In the genomic region with DNA sequence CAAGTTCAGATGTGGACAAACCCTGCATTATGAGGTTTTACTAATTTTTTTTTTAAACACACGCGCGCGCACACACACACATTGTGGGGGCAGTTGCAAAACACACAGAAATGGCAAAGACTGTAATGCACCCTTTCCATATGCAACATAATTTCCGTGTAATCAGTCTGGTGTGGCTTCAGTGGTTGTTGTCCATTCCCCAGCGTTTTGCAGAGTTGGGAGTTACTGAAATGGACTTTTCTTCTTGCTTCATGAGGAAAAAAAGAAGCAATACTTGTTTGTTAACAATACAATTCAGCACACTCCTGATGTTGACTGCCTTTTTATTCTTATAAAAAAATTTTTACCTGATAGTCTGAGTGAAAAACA, we compare ENCODE assay signal across 12 mouse cellular contexts. TPM values are rescaled to one million over a fixed set of nuclear protein-coding genes. Genes with fewer than 3 reads are reported as not detected.
DNase-seq lines count a peak whose midpoint lies in the region; ATAC-seq and TF ChIP-seq lines count a peak whose summit lies in the region.
"Had no signal": no experiment of that assay in that cellular context is flagged by ENCODE, and none has a peak within 500 bp of the region (broad histone marks: within the 10 kb centered on the region; RNA-seq: fewer than 3 reads in every experiment).

No protein-coding gene starts in this region.

- ATAC-seq in heart, embryonic 15.5 days (replicated peaks; ENCODE audit: insufficient number of reproducible peaks, insufficient read depth, low FRiP score, low read depth) = no peak

- peak overlapping the region; percentile 82 for H3K4me2 ChIP-seq in heart, embryonic 15.5 days

- peak overlapping the region; percentile 46 for H3K4me3 ChIP-seq in heart, embryonic 15.5 days
- peak overlapping the region; percentile 59 for H3K4me3 ChIP-seq in bone marrow macrophage, adult 2 months (ENCODE audit: insufficient read depth, low read length)
- H3K4me3 ChIP-seq in hindbrain, embryonic 10.5 days = peak overlapping the region; percentile 63
- peak overlapping the region; percentile 60 for H3K4me3 ChIP-seq in midbrain, embryonic 10.5 days

- no peaks in the 10 kb centered on the region for H3K9me3 ChIP-seq in heart, embryonic 15.5 days (replicated peaks)
- H3K9me3 ChIP-seq in hindbrain, embryonic 10.5 days = no peaks in the 10 kb centered on the region
- H3K9me3 ChIP-seq in midbrain, embryonic 10.5 days (replicated peaks) = no peaks in the 10 kb centered on the region
- H3K9me3 ChIP-seq: megakaryocyte, embryonic 14.5 days had no signal

- peaks cover 4% of the 10 kb centered on the region for H3K27me3 ChIP-seq in heart, embryonic 15.5 days
- peaks cover 19% of the 10 kb centered on the region for H3K27me3 ChIP-seq in hindbrain, embryonic 10.5 days (ENCODE audit: insufficient read depth, poor library complexity, severe bottlenecking)
- peaks cover 36% of the 10 kb centered on the region for H3K27me3 ChIP-seq in midbrain, embryonic 10.5 days (ENCODE audit: low read depth, poor library complexity, severe bottlenecking)
- H3K27me3 ChIP-seq: CH12.LX had no signal

- no peaks in the 10 kb centered on the region for H3K36me3 ChIP-seq in heart, embryonic 15.5 days
- no peaks in the 10 kb centered on the region for H3K36me3 ChIP-seq in hindbrain, embryonic 10.5 days
- no peaks in the 10 kb centered on the region for H3K36me3 ChIP-seq in midbrain, embryonic 10.5 days

- H3K27ac ChIP-seq in heart, embryonic 15.5 days = no peak overlapping the region
- no peak overlapping the region for H3K27ac ChIP-seq in bone marrow macrophage, adult 2 months (ENCODE audit: insufficient read depth, low read depth, low read length)
- H3K27ac ChIP-seq in hindbrain, embryonic 10.5 days = no peak overlapping the region
- no peak overlapping the region for H3K27ac ChIP-seq in midbrain, embryonic 10.5 days (replicated peaks)

- WGBS in heart, embryonic 15.5 days = 35% methylated on average over 6 of the region's 6 CpGs
- WGBS in hindbrain, embryonic 10.5 days = 37% methylated on average over 6 of the region's 6 CpGs
- WGBS in midbrain, embryonic 10.5 days = 42% methylated on average over 6 of the region's 6 CpGs

- no peak for DNase-seq in heart, postnatal 10 days
- no peak for DNase-seq in hindbrain, embryonic 10.5 days (ENCODE audit: low spot score)
- DNase-seq in midbrain, embryonic 10.5 days (ENCODE audit: low spot score) = no peak
- no peak for DNase-seq in cerebellum, adult 11-12 months
- no peak for DNase-seq in cerebellum, postnatal 25 days
- DNase-seq in layer of hippocampus, adult 8-10 months (ENCODE audit: low spot score in 2 of 2) = no peak
- DNase-seq: gastrocnemius, postnatal 25 days; thymus, adult 18-20 months had no signal

- H3K4me1 ChIP-seq in heart, embryonic 15.5 days (replicated peaks) = peaks cover 9% of the 10 kb centered on the region
- peaks cover 15% of the 10 kb centered on the region for H3K4me1 ChIP-seq in bone marrow macrophage, adult 2 months (ENCODE audit: control insufficient read depth, insufficient read depth, low read length)
- H3K4me1 ChIP-seq in hindbrain, embryonic 10.5 days (replicated peaks) = peaks cover 14% of the 10 kb centered on the region
- H3K4me1 ChIP-seq in midbrain, embryonic 10.5 days = peaks cover 17% of the 10 kb centered on the region

- 0 out of 2 replicates have a peak overlapping the region, but pooled peaks have one; percentile 35 for H3K9ac ChIP-seq in heart, embryonic 15.5 days

- intact Hi-C loops in heart, postnatal 10 days (cut with DNase I) = no loop called here

- no peak for TF ChIP-seq CTCF in bone marrow macrophage, adult 2 months (IDR thresholded peaks at IDR 0.05; ENCODE audit: low read depth, low read length)

- TF ChIP-seq POLR2A in bone marrow macrophage, adult 2 months (IDR thresholded peaks at IDR 0.05; ENCODE audit: borderline replicate concordance, low read depth, low read length) = no peak

RNA-seq across cellular contexts. Expression of a gene that starts 1.4 kb away (rescaled TPM):
- polyA plus RNA-seq in heart, embryonic 15.5 days (2015; fragmentation: Nextera tagmentation; extraction: Ambion mirVana) = 0.31 and 1.0 TPM in 2 replicates
- total RNA-seq in heart, postnatal 10 days (2021) = 1 to 10 TPM; 3.9 to 6.4 TPM
- 3.3 and 5.8 TPM in 2 replicates for polyA plus RNA-seq in bone marrow macrophage, adult 2 months (2012; ENCODE audit: insufficient read depth, insufficient read length, missing spikeins)
- 0.30 TPM in 1 of 2 replicates, not detected in the other for polyA plus RNA-seq in hindbrain, embryonic 10.5 days (2016; fragmentation: Nextera tagmentation; extraction: Ambion mirVana)
- polyA plus RNA-seq in midbrain, embryonic 10.5 days (2016; fragmentation: Nextera tagmentation; extraction: Ambion mirVana) = 0.04 and 0.15 TPM in 2 replicates
- total RNA-seq in layer of hippocampus, adult 8-10 months (2022) = 1 to 10 TPM; 1.7 to 7.8 (median 5.0) TPM

RNA-seq across cellular contexts. Expression of a gene that starts 30.1 kb away (rescaled TPM):
- 10.3 and 12.4 TPM in 2 replicates for polyA plus RNA-seq in heart, embryonic 15.5 days (2015; fragmentation: Nextera tagmentation; extraction: Ambion mirVana)
- 10 to 100 TPM; 19.7 to 20.0 TPM for total RNA-seq in heart, postnatal 10 days (2021)
- polyA plus RNA-seq in bone marrow macrophage, adult 2 months (2012; ENCODE audit: insufficient read depth, insufficient read length, missing spikeins) = 9.3 and 10.9 TPM in 2 replicates
- polyA plus RNA-seq in hindbrain, embryonic 10.5 days (2016; fragmentation: Nextera tagmentation; extraction: Ambion mirVana) = 14.5 and 15.1 TPM in 2 replicates
- polyA plus RNA-seq in midbrain, embryonic 10.5 days (2016; fragmentation: Nextera tagmentation; extraction: Ambion mirVana) = 14.3 and 15.2 TPM in 2 replicates
- total RNA-seq in layer of hippocampus, adult 8-10 months (2022) = 10 to 100 TPM; 25.9 to 27.3 (median 26.9) TPM

RNA-seq across cellular contexts. Expression of a gene that starts 30.2 kb away (rescaled TPM):
- polyA plus RNA-seq in heart, embryonic 15.5 days (2015; fragmentation: Nextera tagmentation; extraction: Ambion mirVana) = 3.5 and 4.7 TPM in 2 replicates
- total RNA-seq in heart, postnatal 10 days (2021) = 1 to 10 TPM; 5.9 to 6.5 TPM
- 2.7 and 2.8 TPM in 2 replicates for polyA plus RNA-seq in bone marrow macrophage, adult 2 months (2012; ENCODE audit: insufficient read depth, insufficient read length, missing spikeins)
- 7.1 and 8.1 TPM in 2 replicates for polyA plus RNA-seq in hindbrain, embryonic 10.5 days (2016; fragmentation: Nextera tagmentation; extraction: Ambion mirVana)
- 7.4 and 8.2 TPM in 2 replicates for polyA plus RNA-seq in midbrain, embryonic 10.5 days (2016; fragmentation: Nextera tagmentation; extraction: Ambion mirVana)
- 10 to 100 TPM; 11.1 to 12.9 (median 12.1) TPM for total RNA-seq in layer of hippocampus, adult 8-10 months (2022)
